Mouse (Mus musculus) MEL (cell line): ENCODE results near the gene Serp2. TPM values are rescaled to one million over a fixed set of nuclear protein-coding genes. Genes with fewer than 3 reads are reported as not detected.

ENCODE experiments used
- DNase-seq: peaks from one replicate; pipeline ENCODE4 v3.0.0; 2011; ENCODE audit warnings: low read depth, low spot score
- H3K27ac ChIP-seq: 2 replicates; pipeline ENCODE4 v1.5.1; 2012; ENCODE audit warnings: low read depth, mild to moderate bottlenecking, control low read depth, low read length, moderate library complexity; ENCODE audit not compliant: control insufficient read depth
- H3K27me3 ChIP-seq, 2 experiments: fragments of 150-350 bp in 1 of 2; sonication (generic) in 1 of 2; 2 replicates each; pipeline ENCODE4 v1.6.1; 2012; ENCODE audit warnings: low read length in 2 of 2, mild to moderate bottlenecking in 2 of 2, improper control_type of control experiment in 1 of 2, moderate library complexity in 1 of 2; ENCODE audit not compliant: insufficient read depth in 2 of 2, control insufficient read depth in 1 of 2
- H3K36me3 ChIP-seq, 2 experiments: 2 replicates each; pipeline ENCODE4 v1.6.1; 2012 to 2014; ENCODE audit warnings: low read length in 2 of 2, improper control_type of control experiment in 1 of 2, inconsistent platforms in 1 of 2, mild to moderate bottlenecking in 1 of 2; ENCODE audit not compliant: insufficient read depth in 2 of 2, control insufficient read depth in 1 of 2
- H3K4me1 ChIP-seq, 2 experiments: fragments of 150-350 bp in 1 of 2; sonication (generic) in 1 of 2; 2 replicates each; pipeline ENCODE4 v1.6.1; 2012; ENCODE audit warnings: low read length in 2 of 2, improper control_type of control experiment in 1 of 2, mild to moderate bottlenecking in 1 of 2; ENCODE audit not compliant: insufficient read depth in 2 of 2, control insufficient read depth in 1 of 2
- H3K4me3 ChIP-seq, 2 experiments: fragments of 150-350 bp in 1 of 2; sonication (generic) in 1 of 2; 2 replicates each; pipeline ENCODE4 v1.5.1; 2012; ENCODE audit warnings: low read depth in 2 of 2, low read length in 2 of 2, mild to moderate bottlenecking in 2 of 2, moderate library complexity in 2 of 2, control low read depth in 1 of 2, improper control_type of control experiment in 1 of 2; ENCODE audit not compliant: control insufficient read depth in 1 of 2, insufficient read depth in 1 of 2
- H3K79me2 ChIP-seq: 2 replicates; pipeline ENCODE4 v1.6.1; 2012; ENCODE audit warnings: mild to moderate bottlenecking, low read length, moderate library complexity; ENCODE audit not compliant: control insufficient read depth, poor library complexity, insufficient read depth
- H3K9ac ChIP-seq: 2 replicates; pipeline ENCODE4 v1.6.1; 2012; ENCODE audit warnings: low read depth, mild to moderate bottlenecking, control low read depth, low read length, moderate library complexity; ENCODE audit not compliant: control insufficient read depth, poor library complexity, severe bottlenecking
- H3K9me3 ChIP-seq: fragments of 150-350 bp; sonication (generic); replicated peaks from 2 replicates; pipeline ENCODE4 v1.6.1; 2012; ENCODE audit warnings: mild to moderate bottlenecking, low read length, improper control_type of control experiment, moderate library complexity; ENCODE audit not compliant: insufficient read depth
- CHD1 ChIP-seq: IDR thresholded peaks from 2 replicates; pipeline ENCODE4 v1.6.1; 2012; ENCODE audit warnings: low read depth, mild to moderate bottlenecking, inconsistent platforms, low read length, improper control_type of control experiment
- CHD2 ChIP-seq: IDR thresholded peaks from 2 replicates; pipeline ENCODE4 v1.6.1; 2011; ENCODE audit warnings: low read length, improper control_type of control experiment
- E2F4 ChIP-seq: IDR thresholded peaks from 2 replicates; pipeline ENCODE4 v1.6.1; 2011; ENCODE audit warnings: low read depth, low read length, improper control_type of control experiment, borderline replicate concordance
- ETS1 ChIP-seq: IDR thresholded peaks from 2 replicates; pipeline ENCODE4 v1.6.1; 2012; ENCODE audit warnings: low read depth, mild to moderate bottlenecking, inconsistent platforms, low read length, improper control_type of control experiment, moderate library complexity
- GABPA ChIP-seq: IDR thresholded peaks from 2 replicates; pipeline ENCODE4 v1.6.1; 2012; ENCODE audit warnings: low read depth, mild to moderate bottlenecking, inconsistent platforms, low read length, improper control_type of control experiment, moderate library complexity
- KAT2A ChIP-seq: conservative IDR thresholded peaks from 2 replicates; pipeline ENCODE4 v1.6.1; 2012; ENCODE audit warnings: low read depth, low read length, improper control_type of control experiment, inconsistent platforms
- MAFK ChIP-seq: IDR thresholded peaks from 2 replicates; pipeline ENCODE4 v1.6.1; 2011; ENCODE audit warnings: low read depth, mild to moderate bottlenecking, low read length, improper control_type of control experiment, borderline replicate concordance
- MAX ChIP-seq: IDR thresholded peaks from 2 replicates; pipeline ENCODE4 v1.6.1; 2011; ENCODE audit warnings: low read length, improper control_type of control experiment
- MAZ ChIP-seq: IDR thresholded peaks from 2 replicates; pipeline ENCODE4 v1.6.1; 2012; ENCODE audit warnings: low read depth, mild to moderate bottlenecking, inconsistent platforms, low read length, improper control_type of control experiment
- MEF2A ChIP-seq: IDR thresholded peaks from 2 replicates; pipeline ENCODE4 v1.6.1; 2014; ENCODE audit warnings: low read depth, mild to moderate bottlenecking, inconsistent platforms, low read length, improper control_type of control experiment; ENCODE audit not compliant: poor library complexity, insufficient replicate concordance, severe bottlenecking; ENCODE audit errors: extremely low read depth
- MXI1 ChIP-seq: IDR thresholded peaks from 2 replicates; pipeline ENCODE4 v1.6.1; 2011; ENCODE audit warnings: mild to moderate bottlenecking, low read depth, low read length, improper control_type of control experiment
- NELFE ChIP-seq: IDR thresholded peaks from 2 replicates; pipeline ENCODE4 v1.6.1; 2011; ENCODE audit warnings: low read depth, low read length, improper control_type of control experiment
- NRF1 ChIP-seq: IDR thresholded peaks from 2 replicates; pipeline ENCODE4 v1.6.1; 2014; ENCODE audit warnings: low read depth, mild to moderate bottlenecking, inconsistent platforms, low read length, improper control_type of control experiment, moderate library complexity; ENCODE audit not compliant: poor library complexity, insufficient read depth, severe bottlenecking
- POLR2A ChIP-seq, 2 experiments: IDR thresholded peaks; 2 replicates each; pipeline ENCODE4 v1.6.1; 2011 to 2012; ENCODE audit warnings: low read length in 2 of 2, mild to moderate bottlenecking in 2 of 2, control low read depth in 1 of 2, improper control_type of control experiment in 1 of 2, low read depth in 1 of 2, moderate library complexity in 1 of 2; ENCODE audit not compliant: control insufficient read depth in 1 of 2, insufficient read depth in 1 of 2, poor library complexity in 1 of 2
- POLR2AphosphoS5 ChIP-seq: IDR thresholded peaks from 2 replicates; pipeline ENCODE4 v1.6.1; 2012; ENCODE audit warnings: low read depth, borderline replicate concordance, mild to moderate bottlenecking, inconsistent platforms, low read length, moderate library complexity, mixed read lengths
- RAD21 ChIP-seq: IDR thresholded peaks from 2 replicates; pipeline ENCODE4 v1.6.1; 2011; ENCODE audit warnings: mild to moderate bottlenecking, low read depth, low read length, improper control_type of control experiment
- RCOR1 ChIP-seq: IDR thresholded peaks from 2 replicates; pipeline ENCODE4 v1.6.1; 2012; ENCODE audit warnings: low read depth, mild to moderate bottlenecking, inconsistent platforms, low read length, improper control_type of control experiment
- SIN3A ChIP-seq: IDR thresholded peaks from 2 replicates; pipeline ENCODE4 v1.6.1; 2012; ENCODE audit warnings: low read length, improper control_type of control experiment, inconsistent platforms
- SMC3 ChIP-seq: IDR thresholded peaks from 2 replicates; pipeline ENCODE4 v1.6.1; 2011; ENCODE audit warnings: low read depth, low read length, improper control_type of control experiment
- TAL1 ChIP-seq: IDR thresholded peaks from 2 replicates; pipeline ENCODE4 v1.6.1; 2012; ENCODE audit warnings: mild to moderate bottlenecking, inconsistent platforms, low read length, moderate library complexity, mixed read lengths
- USF1 ChIP-seq: IDR thresholded peaks from 2 replicates; pipeline ENCODE4 v1.6.1; 2014; ENCODE audit warnings: low read depth, mild to moderate bottlenecking, inconsistent platforms, low read length, improper control_type of control experiment, moderate library complexity
- USF2 ChIP-seq, 2 experiments: IDR thresholded peaks; 2 replicates each; pipeline ENCODE4 v1.6.1; 2011 to 2012; ENCODE audit warnings: improper control_type of control experiment in 2 of 2, low read length in 2 of 2, borderline replicate concordance in 1 of 2, inconsistent platforms in 1 of 2, low read depth in 1 of 2, mild to moderate bottlenecking in 1 of 2; ENCODE audit not compliant: insufficient read depth in 1 of 2
- ZMIZ1 ChIP-seq: IDR thresholded peaks from 2 replicates; pipeline ENCODE4 v1.6.1; 2012; ENCODE audit warnings: low read depth, mild to moderate bottlenecking, inconsistent platforms, low read length, improper control_type of control experiment, moderate library complexity
- ZNF384 ChIP-seq: IDR thresholded peaks from 2 replicates; pipeline ENCODE4 v1.6.1; 2012; ENCODE audit warnings: low read depth, mild to moderate bottlenecking, inconsistent platforms, low read length, improper control_type of control experiment
- polyA plus RNA-seq, 2 experiments: library from polyadenylated mRNA; stranded (reverse) in 1 of 2; unstranded in 1 of 2; fragments of >175 nt in 1 of 2; fragments of >200 nt in 1 of 2; gene quantifications; 2 replicates each; pipeline versions ENCODE4 v1.2.1 to v1.2.4; 2012; ENCODE audit warnings: low replicate concordance in 2 of 2, low read depth in 1 of 2; ENCODE audit not compliant: insufficient read length in 2 of 2, insufficient read depth in 1 of 2, missing spikeins in 1 of 2
- total RNA-seq: library from RNA; depleted of rRNA; stranded (reverse); fragments of 300-350 nt; gene quantifications from 2 replicates; pipeline ENCODE4 v1.2.3, GENCODE M21; 2012

Serp2 gene
- total and polyA plus RNA-seq, 3 experiments: 0.42 to 0.56 TPM; not detected in 1

GRCm38 (mm10) chr14:76514050-76514585 lies 42.6 kb downstream of the Serp2 start:
- no peaks in the 10 kb centered on the region for H3K27me3 ChIP-seq
- no peaks in the 10 kb centered on the region for H3K4me1 ChIP-seq
- TF ChIP-seq NELFE: no peak
- peak; percentile 95 for TF ChIP-seq ZNF384
- TF ChIP-seq USF2 (IDR thresholded peaks at IDR 0.05; ENCODE audit: borderline replicate concordance in 1 of 2, insufficient read depth in 1 of 2, low read depth in 1 of 2, low read length in 2 of 2): no peak

DNA sequence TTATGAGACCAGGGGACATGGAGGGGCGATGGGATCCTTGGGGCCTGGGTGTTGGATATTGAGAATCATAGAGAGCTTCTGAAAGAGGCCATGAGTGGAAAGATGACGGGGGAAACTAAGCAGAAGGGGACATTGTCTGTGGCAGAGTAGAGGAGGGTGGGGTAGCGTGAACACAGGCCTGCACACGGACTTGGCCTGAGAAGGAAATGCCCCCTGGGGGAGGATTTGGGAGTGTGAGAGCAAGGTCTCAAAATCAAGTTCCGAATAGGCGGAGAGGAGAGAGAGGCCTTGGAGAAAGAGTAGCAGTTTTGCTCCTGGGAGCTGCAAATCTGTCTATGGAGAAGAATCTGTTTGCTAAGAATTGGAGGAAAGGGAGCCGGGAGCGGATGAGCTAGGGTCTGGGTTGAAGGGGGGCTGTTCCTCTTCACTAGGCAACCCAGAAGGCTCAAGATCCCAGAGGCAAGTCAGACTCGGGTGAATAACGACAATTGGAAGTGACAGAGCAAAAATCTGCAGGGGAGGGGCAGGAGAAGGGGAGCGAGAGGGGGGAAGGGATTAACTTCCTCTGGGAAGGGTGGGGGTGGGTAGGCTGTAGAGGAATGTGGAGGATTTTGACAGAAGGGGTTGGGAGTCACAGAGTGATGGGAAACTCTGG lies 43.2 kb downstream of the Serp2 start:
- no peak overlapping the region for H3K27ac ChIP-seq
- H3K27me3 ChIP-seq: no peaks in the 10 kb centered on the region
- no peak overlapping the region for H3K9ac ChIP-seq
- no peak overlapping the region for H3K4me3 ChIP-seq
- no peaks in the 10 kb centered on the region for H3K79me2 ChIP-seq
- H3K36me3 ChIP-seq: no peaks in the 10 kb centered on the region; a peak in 1 of 4 replicates
- H3K4me1 ChIP-seq: no peaks in the 10 kb centered on the region
- TF ChIP-seq USF1: no peak
- TF ChIP-seq TAL1: no peak
- TF ChIP-seq MXI1: no peak
- no peak for TF ChIP-seq RAD21
- TF ChIP-seq SIN3A: no peak
- no peak for TF ChIP-seq SMC3
- no peak for TF ChIP-seq NELFE
- no peaks in the 10 kb centered on the region for H3K9me3 ChIP-seq
- DNase-seq: no peak

More at GRCm38 (mm10) chr14:76514050-76514585, 42.6 kb downstream of the Serp2 start:
- Histone ChIP-seq H3K9me3 (no peaks in the 10 kb centered on the region), H3K4me3 (no peak overlapping the region), H3K27ac (no peak overlapping the region), H3K79me2 (no peaks in the 10 kb centered on the region), H3K36me3 (no peaks in the 10 kb centered on the region; a peak in 1 of 4 replicates), H3K9ac (no peak overlapping the region)
- DNase-seq: no peak

GRCm38 (mm10) chr14:76511971-76512370 lies 44.7 kb downstream of the Serp2 start:
- Histone ChIP-seq H3K27me3 (no peaks in the 10 kb centered on the region), H3K9me3 (no peaks in the 10 kb centered on the region), H3K4me1 (peaks cover 0 to 9% of the 10 kb centered on the region in 2 experiments; a peak in 2 of 4 replicates), H3K79me2 (no peaks in the 10 kb centered on the region), H3K4me3 (no peak overlapping the region), H3K27ac (no peak overlapping the region), H3K9ac (no peak overlapping the region), H3K36me3 (peaks cover 0 to 4% of the 10 kb centered on the region in 2 experiments; a peak in 2 of 4 replicates)
- DNase-seq: no peak
- TF ChIP-seq POLR2AphosphoS5 (no peak), CHD2 (no peak), E2F4 (no peak), GABPA (no peak), CHD1 (no peak), POLR2A (IDR thresholded peaks at IDR 0.05; ENCODE audit: control insufficient read depth in 1 of 2, insufficient read depth in 1 of 2, low read depth in 1 of 2, low read length in 2 of 2, poor library complexity in 1 of 2) (no peak), USF1 (no peak), RAD21 (no peak), MAFK (no peak), MAX (no peak), MEF2A (no peak), ZMIZ1 (no peak), RCOR1 (no peak), KAT2A (no peak), USF2 (IDR thresholded peaks at IDR 0.05; ENCODE audit: borderline replicate concordance in 1 of 2, insufficient read depth in 1 of 2, low read depth in 1 of 2, low read length in 2 of 2) (no peak), ETS1 (no peak), NRF1 (no peak), NELFE (no peak), MAZ (no peak)
